Mouse (Mus musculus): ENCODE measurements around the gene Akna. TPM values are rescaled to one million over a fixed set of nuclear protein-coding genes. Genes with fewer than 3 reads are reported as not detected.

Akna gene
- polyA plus RNA-seq, 1 experiment from 2014 or later: 5.2 TPM

DNA sequence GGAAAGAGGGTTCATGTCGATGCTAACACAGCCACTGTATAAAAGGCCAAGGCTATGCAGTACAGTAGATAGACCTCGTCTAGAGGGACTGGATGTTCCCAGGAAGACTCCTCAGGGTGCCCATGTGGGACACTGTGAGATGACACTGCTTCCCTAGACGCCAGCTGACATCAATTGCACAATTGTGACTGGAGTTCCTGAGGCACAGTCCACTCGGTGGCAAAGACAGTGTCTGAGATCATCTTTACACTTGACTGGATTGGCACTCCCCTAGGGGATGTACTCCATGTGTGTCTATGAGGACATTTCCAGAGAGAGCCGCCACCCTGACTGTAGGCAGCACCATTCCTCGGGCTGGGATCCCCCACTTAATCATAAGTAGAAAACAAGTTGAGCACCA, 54.6 kb downstream of the Akna start:
- Histone ChIP-seq H3K4me1 (ENCODE audit: control insufficient read depth, insufficient read depth, low read length) (no peaks in the 10 kb centered on the region), H3K36me3 (replicated peaks; ENCODE audit: control insufficient read depth, insufficient read depth, low read depth, low read length) (no peaks in the 10 kb centered on the region), H3K4me3 (ENCODE audit: low read depth, low read length) (no peak overlapping the region), H3K27me3 (ENCODE audit: control insufficient read depth, insufficient read depth, low read length) (no peaks in the 10 kb centered on the region), H3K9ac (replicated peaks; ENCODE audit: low read length) (no peak overlapping the region), H3K4me2 (ENCODE audit: low read depth, low read length) (no peak overlapping the region), H3K9me3 (replicated peaks; ENCODE audit: control insufficient read depth, low read length) (no peaks in the 10 kb centered on the region), H3K27ac (replicated peaks; ENCODE audit: low read depth, low read length) (no peak overlapping the region)
- DNase-seq (ENCODE audit: low spot score): no peak
- 75% methylated on average over 6 of the region's 6 CpGs for WGBS
- no peak for ATAC-seq (replicated peaks; ENCODE audit: insufficient number of reproducible peaks, low FRiP score, low TSS enrichment, low read depth)

- H3K4me3 ChIP-seq (ENCODE audit: low read depth, low read length): no peak overlapping the region
- H3K36me3 ChIP-seq (replicated peaks; ENCODE audit: control insufficient read depth, insufficient read depth, low read depth, low read length): no peaks in the 10 kb centered on the region
- H3K9ac ChIP-seq (replicated peaks; ENCODE audit: low read length): no peak overlapping the region
- H3K4me1 ChIP-seq (ENCODE audit: control insufficient read depth, insufficient read depth, low read length): no peaks in the 10 kb centered on the region
- H3K9me3 ChIP-seq (replicated peaks; ENCODE audit: control insufficient read depth, low read length): no peaks in the 10 kb centered on the region
- H3K27ac ChIP-seq (replicated peaks; ENCODE audit: low read depth, low read length): no peak overlapping the region
- no peak overlapping the region for H3K4me2 ChIP-seq (ENCODE audit: low read depth, low read length)
- DNase-seq (ENCODE audit: low spot score): no peak
- 89% methylated on average over 4 of the region's 4 CpGs for WGBS
- H3K27me3 ChIP-seq (ENCODE audit: control insufficient read depth, insufficient read depth, low read length): no peaks in the 10 kb centered on the region
- ATAC-seq (replicated peaks; ENCODE audit: insufficient number of reproducible peaks, low FRiP score, low TSS enrichment, low read depth): no peak
Measured at GRCm38 (mm10) chr4:63346659-63347058, 56.5 kb downstream of the Akna start.

DNA sequence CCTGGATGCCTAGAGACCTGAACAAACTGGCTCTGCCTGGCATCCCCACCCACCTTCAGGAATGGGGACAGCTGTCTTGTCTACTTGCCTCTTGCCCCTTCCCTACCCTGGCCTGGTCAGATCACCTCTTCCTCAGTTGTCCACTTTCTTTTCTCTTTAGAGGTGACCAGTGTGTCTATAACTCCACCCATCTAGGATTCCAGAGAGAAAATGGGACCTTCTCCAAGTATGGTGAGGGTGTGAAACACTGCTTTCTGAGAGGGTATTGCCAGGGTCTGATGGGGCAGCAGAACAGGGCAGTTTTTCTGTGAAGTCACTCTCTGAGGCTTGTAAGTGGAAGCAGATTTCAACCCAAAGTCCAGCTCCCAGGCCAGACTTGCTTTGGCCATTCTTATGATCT, 57.9 kb downstream of the Akna start:
- no peak overlapping the region for H3K4me3 ChIP-seq (ENCODE audit: low read depth, low read length)
- H3K27ac ChIP-seq (replicated peaks; ENCODE audit: low read depth, low read length): no peak overlapping the region
- H3K36me3 ChIP-seq (replicated peaks; ENCODE audit: control insufficient read depth, insufficient read depth, low read depth, low read length): no peaks in the 10 kb centered on the region
- no peaks in the 10 kb centered on the region for H3K9me3 ChIP-seq (replicated peaks; ENCODE audit: control insufficient read depth, low read length)
- H3K9ac ChIP-seq (replicated peaks; ENCODE audit: low read length): no peak overlapping the region
- no peaks in the 10 kb centered on the region for H3K27me3 ChIP-seq (ENCODE audit: control insufficient read depth, insufficient read depth, low read length)
- ATAC-seq (replicated peaks; ENCODE audit: insufficient number of reproducible peaks, low FRiP score, low TSS enrichment, low read depth) (no peak; the same call in 1 of the 2 replicates), DNase-seq (ENCODE audit: low spot score) (no peak)
- no peaks in the 10 kb centered on the region for H3K4me1 ChIP-seq (ENCODE audit: control insufficient read depth, insufficient read depth, low read length)
- H3K4me2 ChIP-seq (ENCODE audit: low read depth, low read length): no peak overlapping the region

- Histone ChIP-seq H3K4me1 (ENCODE audit: control insufficient read depth, insufficient read depth, low read length) (no peaks in the 10 kb centered on the region), H3K27ac (replicated peaks; ENCODE audit: low read depth, low read length) (no peak within 1 kb of the TSS), H3K4me3 (ENCODE audit: low read depth, low read length) (no peak within 1 kb of the TSS), H3K9ac (replicated peaks; ENCODE audit: low read length) (no peak within 1 kb of the TSS), H3K36me3 (replicated peaks; ENCODE audit: control insufficient read depth, insufficient read depth, low read depth, low read length) (no peaks in the 10 kb centered on the region), H3K27me3 (ENCODE audit: control insufficient read depth, insufficient read depth, low read length) (no peaks in the 10 kb centered on the region), H3K9me3 (replicated peaks; ENCODE audit: control insufficient read depth, low read length) (no peaks in the 10 kb centered on the region), H3K4me2 (ENCODE audit: low read depth, low read length) (no peak within 1 kb of the TSS)
- WGBS: 85% methylated on average over 8 of the region's 8 CpGs
- ATAC-seq (replicated peaks; ENCODE audit: insufficient number of reproducible peaks, low FRiP score, low TSS enrichment, low read depth) (no peak), DNase-seq (ENCODE audit: low spot score) (no peak)
Measured at GRCm38 (mm10) chr4:63344295-63344694, 58.9 kb downstream of the Akna start, which contains the start of gene Orm1. Gene Orm1, plus strand, starts transcription at chr4:63344560.

GRCm38 (mm10) chr4:63343608-63344007, 59.5 kb downstream of the Akna start:
- Histone ChIP-seq H3K27ac (replicated peaks; ENCODE audit: low read depth, low read length) (no peak overlapping the region), H3K4me3 (ENCODE audit: low read depth, low read length) (no peak overlapping the region), H3K9ac (replicated peaks; ENCODE audit: low read length) (no peak overlapping the region), H3K4me2 (ENCODE audit: low read depth, low read length) (no peak overlapping the region), H3K9me3 (replicated peaks; ENCODE audit: control insufficient read depth, low read length) (no peaks in the 10 kb centered on the region), H3K36me3 (replicated peaks; ENCODE audit: control insufficient read depth, insufficient read depth, low read depth, low read length) (no peaks in the 10 kb centered on the region), H3K4me1 (ENCODE audit: control insufficient read depth, insufficient read depth, low read length) (no peaks in the 10 kb centered on the region), H3K27me3 (ENCODE audit: control insufficient read depth, insufficient read depth, low read length) (no peaks in the 10 kb centered on the region)
- 68% methylated on average over 3 of the region's 3 CpGs for WGBS
- DNase-seq (ENCODE audit: low spot score) (peak; percentile 8), ATAC-seq (replicated peaks; ENCODE audit: insufficient number of reproducible peaks, low FRiP score, low TSS enrichment, low read depth) (no peak)

GRCm38 (mm10) chr4:63342491-63342890, 60.7 kb downstream of the Akna start:
- WGBS: 71% methylated on average over 4 of the region's 4 CpGs
- Histone ChIP-seq H3K4me3 (ENCODE audit: low read depth, low read length) (no peak overlapping the region), H3K27ac (replicated peaks; ENCODE audit: low read depth, low read length) (no peak overlapping the region), H3K27me3 (ENCODE audit: control insufficient read depth, insufficient read depth, low read length) (no peaks in the 10 kb centered on the region), H3K9me3 (replicated peaks; ENCODE audit: control insufficient read depth, low read length) (no peaks in the 10 kb centered on the region), H3K9ac (replicated peaks; ENCODE audit: low read length) (no peak overlapping the region), H3K4me2 (ENCODE audit: low read depth, low read length) (no peak overlapping the region), H3K36me3 (replicated peaks; ENCODE audit: control insufficient read depth, insufficient read depth, low read depth, low read length) (no peaks in the 10 kb centered on the region), H3K4me1 (ENCODE audit: control insufficient read depth, insufficient read depth, low read length) (no peaks in the 10 kb centered on the region)
- no peak for ATAC-seq (replicated peaks; ENCODE audit: insufficient number of reproducible peaks, low FRiP score, low TSS enrichment, low read depth)
- no peak for DNase-seq (ENCODE audit: low spot score)

DNA sequence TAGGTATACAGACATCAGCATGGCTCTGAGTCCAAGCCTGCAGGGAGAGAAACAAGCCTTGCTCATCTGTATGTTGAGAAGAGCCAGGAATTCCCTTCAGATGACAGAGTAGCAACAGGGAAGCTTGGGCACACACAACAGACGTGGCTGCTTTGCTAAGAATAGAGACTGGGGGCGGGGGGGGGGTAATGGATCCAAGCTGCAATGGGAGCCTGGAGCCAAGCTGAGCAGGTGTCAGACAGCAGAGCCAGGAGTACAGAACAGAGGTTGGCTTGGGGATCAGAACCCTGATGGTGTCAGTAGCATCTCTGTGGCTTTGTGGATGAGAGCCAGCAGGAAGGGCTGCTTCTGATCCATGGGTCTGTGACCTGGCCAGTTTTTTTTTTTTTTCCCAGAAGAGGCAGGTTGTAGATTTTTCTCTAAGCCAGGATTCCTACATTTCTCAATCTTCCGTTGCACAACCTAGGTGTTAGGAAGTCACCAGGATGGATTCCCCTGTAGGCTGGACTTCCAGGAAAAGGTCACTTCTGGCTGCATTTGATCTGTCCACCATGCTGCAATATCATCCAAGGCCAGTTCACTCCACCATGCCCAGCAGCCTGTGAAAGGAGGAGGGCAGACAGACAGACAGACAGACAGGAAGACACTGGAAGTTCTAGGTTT, 64.6 kb downstream of the Akna start:
- H3K27me3 ChIP-seq (ENCODE audit: control insufficient read depth, insufficient read depth, low read length): no peaks in the 10 kb centered on the region
- no peak overlapping the region for H3K27ac ChIP-seq (replicated peaks; ENCODE audit: low read depth, low read length)
- H3K4me3 ChIP-seq (ENCODE audit: low read depth, low read length): no peak overlapping the region
- 63% methylated on average over 3 of the region's 3 CpGs for WGBS
- no peak overlapping the region for H3K9ac ChIP-seq (replicated peaks; ENCODE audit: low read length)
- H3K4me1 ChIP-seq (ENCODE audit: control insufficient read depth, insufficient read depth, low read length): no peaks in the 10 kb centered on the region
- H3K9me3 ChIP-seq (replicated peaks; ENCODE audit: control insufficient read depth, low read length): no peaks in the 10 kb centered on the region
- DNase-seq (ENCODE audit: low spot score) (no peak), ATAC-seq (replicated peaks; ENCODE audit: insufficient number of reproducible peaks, low FRiP score, low TSS enrichment, low read depth) (no peak)
- no peak overlapping the region for H3K4me2 ChIP-seq (ENCODE audit: low read depth, low read length)
- H3K36me3 ChIP-seq (replicated peaks; ENCODE audit: control insufficient read depth, insufficient read depth, low read depth, low read length): no peaks in the 10 kb centered on the region

DNA sequence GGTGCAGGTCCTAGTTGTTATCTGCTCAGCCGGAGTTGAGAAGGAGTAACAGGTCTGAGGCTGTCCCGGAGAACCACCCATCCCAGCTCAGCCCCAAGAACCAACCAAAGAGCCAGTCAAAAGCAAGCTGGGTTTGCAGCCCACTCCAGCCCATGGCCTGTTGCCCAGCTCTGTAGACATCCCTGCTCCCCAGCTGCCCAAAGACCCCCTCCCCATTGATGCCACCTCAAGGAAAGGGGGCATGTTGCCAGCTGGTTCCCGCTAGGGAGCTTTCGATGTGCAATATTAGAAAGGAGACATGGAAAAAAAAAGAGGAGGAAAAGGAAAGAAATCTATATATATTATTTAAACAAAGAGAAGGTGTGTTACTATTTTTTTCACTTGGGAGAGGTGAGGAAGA, 69.8 kb downstream of the Akna start:
- Histone ChIP-seq H3K4me2 (ENCODE audit: low read depth, low read length) (no peak overlapping the region), H3K36me3 (replicated peaks; ENCODE audit: control insufficient read depth, insufficient read depth, low read depth, low read length) (no peaks in the 10 kb centered on the region; the same call in none of the 2 replicates), H3K27me3 (ENCODE audit: control insufficient read depth, insufficient read depth, low read length) (no peaks in the 10 kb centered on the region), H3K27ac (replicated peaks; ENCODE audit: low read depth, low read length) (no peak overlapping the region), H3K9me3 (replicated peaks; ENCODE audit: control insufficient read depth, low read length) (no peaks in the 10 kb centered on the region), H3K9ac (replicated peaks; ENCODE audit: low read length) (no peak overlapping the region), H3K4me3 (ENCODE audit: low read depth, low read length) (no peak overlapping the region), H3K4me1 (ENCODE audit: control insufficient read depth, insufficient read depth, low read length) (no peaks in the 10 kb centered on the region)
- ATAC-seq (replicated peaks; ENCODE audit: insufficient number of reproducible peaks, low FRiP score, low TSS enrichment, low read depth): no peak
- WGBS: 91% methylated on average over 4 of the region's 4 CpGs
- no peak for DNase-seq (ENCODE audit: low spot score)
